Mouse (Mus musculus) layer of hippocampus, adult 6 months (tissue): ENCODE data around the gene E130308A19Rik. TPM values are rescaled to one million over a fixed set of nuclear protein-coding genes. Genes with fewer than 3 reads are reported as not detected.

Experiments used
- long read RNA-seq, 2 experiments: library from polyadenylated mRNA; unstranded; transcript quantifications; one replicate each; pipeline ENCODE4 v2.0.0; 2019 to 2020
- polyA plus RNA-seq: library from polyadenylated mRNA; unstranded; fragments of <200 nt; fragmentation: Nextera tagmentation; gene quantifications from 2 replicates; pipeline ENCODE4 v1.2.3, GENCODE M21; 2021

The E130308A19Rik gene
- polyA plus RNA-seq = 3.8 and 4.0 TPM in 2 replicates
- long read RNA-seq, experiment 1, full-length matches to known transcripts = 3 of 8 reads
- long read RNA-seq, experiment 1, partial matches to known transcripts = 3 of 8 reads
- long read RNA-seq, experiment 1, other reads (novel, unspliced or antisense) = 2 of 8 reads
- long read RNA-seq, experiment 2, full-length matches to known transcripts = 10 of 24 reads
- long read RNA-seq, experiment 2, partial matches to known transcripts = 5 of 24 reads
- long read RNA-seq, experiment 2, other reads (novel, unspliced or antisense) = 9 of 24 reads

GRCm38 (mm10) chr4:59625998-59626910, at the start of gene E130308A19Rik:
Gene E130308A19Rik (plus strand): TSS chr4:59626211.

GRCm38 (mm10) chr4:59581314-59582185, 44.5 kb upstream of the E130308A19Rik start, which contains the start of gene Hsdl2:
Gene Hsdl2 (plus strand): TSS chr4:59581563.

DNA sequence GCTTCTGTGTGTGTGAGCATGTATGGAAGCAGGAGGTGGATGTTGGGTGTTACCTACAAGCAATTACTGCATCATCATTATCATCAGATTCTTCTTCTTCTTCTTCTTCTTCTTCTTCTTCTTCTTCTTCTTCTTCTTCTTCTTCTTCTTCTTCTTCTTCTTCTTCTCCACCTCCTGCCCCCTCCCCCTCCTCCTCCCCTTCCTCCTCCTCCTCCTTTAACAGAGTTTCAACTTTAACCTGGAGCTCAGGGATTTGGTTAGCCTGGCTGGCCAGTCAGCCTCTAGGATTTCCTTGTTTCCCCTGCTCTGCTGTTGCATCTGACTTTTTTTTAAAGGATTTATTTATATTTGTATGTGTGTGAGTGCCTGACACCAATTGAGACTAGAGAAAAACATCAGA, 175.5 kb downstream of the E130308A19Rik start, which contains the start of gene Inip:
Inip (minus strand) TSS at position 101 of the 400 bp plus-strand sequence.

GRCm38 (mm10) chr4:59805181-59805967, 179.4 kb downstream of the E130308A19Rik start, which contains the start of gene Snx30:
Gene Snx30 (plus strand): TSS chr4:59805840.

Other genes starting within 250 kb of the E130308A19Rik start
- 1.3 and 1.9 TPM in 2 replicates for gene Susd1, start 187.6 kb upstream of the E130308A19Rik start, polyA plus RNA-seq
- gene Ptbp3, start 76.8 kb upstream of the E130308A19Rik start, polyA plus RNA-seq = 5.1 and 6.7 TPM in 2 replicates
- 36.7 and 39.7 TPM in 2 replicates for gene Hsdl2, start 44.6 kb upstream of the E130308A19Rik start, polyA plus RNA-seq
- 15.1 and 16.6 TPM in 2 replicates for gene Inip, start 175.4 kb downstream of the E130308A19Rik start, polyA plus RNA-seq
- gene Snx30, start 179.6 kb downstream of the E130308A19Rik start, polyA plus RNA-seq = 5.7 and 6.9 TPM in 2 replicates